Mouse (Mus musculus) testis, adult 2 months (tissue): Measurements from ENCODE around the gene Gm47959.

Source experiments
- CTCF ChIP-seq: fragments of 200-500 bp; IDR thresholded peaks from 2 replicates; pipeline ENCODE4 v1.5.1; 2012; ENCODE audit warnings: low read depth, mild to moderate bottlenecking, inconsistent platforms, low read length, moderate library complexity; ENCODE audit not compliant: control insufficient read depth, insufficient read depth, insufficient replicate concordance
- POLR2A ChIP-seq: fragments of 200-500 bp; IDR thresholded peaks from 2 replicates; pipeline ENCODE4 v1.6.1; 2012; ENCODE audit warnings: low read depth, mild to moderate bottlenecking, inconsistent platforms, low read length, moderate library complexity; ENCODE audit not compliant: control insufficient read depth

- TF ChIP-seq CTCF (no peak), POLR2A (no peak)
These were observed 22.5 kb upstream of the Gm47959 start for GRCm38 (mm10) chr1:82977840-82978239.
